Mouse (Mus musculus) natural killer cell, adult 2 months (primary cell): ENCODE results near the gene Suz12.
"Not testable (repeated sequence)": the region's sequence is repeated elsewhere in the genome, so short reads cannot be mapped to it uniquely, and the experiment has no call there.

Experiments
- DNase-seq, 2 experiments: peaks; one replicate each; pipeline ENCODE4 v3.0.0; 2022; ENCODE audit warnings: low spot score in 2 of 2

Gene Suz12

GRCm38 (mm10) chr11:79992592-79993355 lies at the start of gene Suz12:
Gene Suz12, plus strand, starts transcription at chr11:79993106.
- DNase-seq, result peak; percentile 86 to 92

- DNase-seq, result no peak
These were observed 49.8 kb upstream of the Suz12 start for GRCm38 (mm10) chr11:79943136-79943535.

- DNase-seq, result no peak
These were observed 49.3 kb upstream of the Suz12 start for GRCm38 (mm10) chr11:79943601-79944000.

GRCm38 (mm10) chr11:79947265-79947664 lies 45.6 kb upstream of the Suz12 start:
- DNase-seq, result no peak

GRCm38 (mm10) chr11:79961346-79962124 lies 31.4 kb upstream of the Suz12 start:
- peak in 1 of 2 experiments; percentile 2 for DNase-seq

- DNase-seq, result peak; percentile 97 to 98
These were observed 30.6 kb upstream of the Suz12 start, which contains the start of gene Utp6 for GRCm38 (mm10) chr11:79962125-79962876. Gene Utp6, minus strand, starts transcription at chr11:79962390.

- no peak for DNase-seq
These were observed 30.1 kb upstream of the Suz12 start for GRCm38 (mm10) chr11:79962877-79963183.

- DNase-seq, result no peak
These were observed 29.5 kb upstream of the Suz12 start for GRCm38 (mm10) chr11:79963212-79963974.

- no peak for DNase-seq
These were observed 27.0 kb upstream of the Suz12 start for GRCm38 (mm10) chr11:79965896-79966295.

GRCm38 (mm10) chr11:79967752-79968151 lies 25.2 kb upstream of the Suz12 start:
- no peak for DNase-seq

- no peak for DNase-seq
These were observed 19.8 kb upstream of the Suz12 start for GRCm38 (mm10) chr11:79973133-79973532.

GRCm38 (mm10) chr11:79973626-79974476 lies 19.1 kb upstream of the Suz12 start:
- peak in 1 of 2 experiments; percentile 5 for DNase-seq

- no peak for DNase-seq
These were observed 17.5 kb upstream of the Suz12 start for GRCm38 (mm10) chr11:79975377-79975776.

GRCm38 (mm10) chr11:79976222-79976621 lies 16.7 kb upstream of the Suz12 start:
- no peak for DNase-seq

- not testable (repeated sequence) for DNase-seq
These were observed 16.3 kb upstream of the Suz12 start for GRCm38 (mm10) chr11:79976645-79977044.

- DNase-seq, result not testable (repeated sequence)
These were observed 15.8 kb upstream of the Suz12 start for GRCm38 (mm10) chr11:79977061-79977460.

GRCm38 (mm10) chr11:79977747-79978146 lies 15.2 kb upstream of the Suz12 start:
- DNase-seq, result not testable (repeated sequence)

GRCm38 (mm10) chr11:79986886-79987285 lies 6.0 kb upstream of the Suz12 start:
- DNase-seq, result no peak

- DNase-seq, result no peak
These were observed 5.0 kb upstream of the Suz12 start for GRCm38 (mm10) chr11:79987896-79988295.

- DNase-seq, result no peak
These were observed 2.8 kb upstream of the Suz12 start for GRCm38 (mm10) chr11:79990120-79990519.

GRCm38 (mm10) chr11:79991600-79991999 lies 1.3 kb upstream of the Suz12 start:
- no peak for DNase-seq
